Mouse (Mus musculus) ovary, postnatal 36 days (tissue): ENCODE measurements at regions not wholly inside any gene's neighbourhood (a gene's known extent, or its start where the extent isn't known, plus 50 kb on each side); places are given as distances from the start of the nearest gene placed in this dataset.
"Not testable (repeated sequence)": the region's sequence is repeated elsewhere in the genome, so short reads cannot be mapped to it uniquely, and the experiment has no call there.

Experiments
- DNase-seq: peaks from one replicate; pipeline ENCODE4 v3.0.0; 2022; ENCODE audit warnings: low spot score, mixed read lengths

GRCm38 (mm10) chr16:58155538-58155937 lies 252.7 kb upstream of the Dcbld2 start:
- no peak for DNase-seq

GRCm38 (mm10) chr16:58178744-58179401 lies 229.4 kb upstream of the Dcbld2 start:
- DNase-seq, result no peak

GRCm38 (mm10) chr16:58179981-58180380 lies 228.3 kb upstream of the Dcbld2 start:
- not testable (repeated sequence) for DNase-seq

GRCm38 (mm10) chr16:58194619-58195497 lies 213.4 kb upstream of the Dcbld2 start:
- no peak for DNase-seq

GRCm38 (mm10) chr16:58211872-58212271 lies 196.4 kb upstream of the Dcbld2 start:
- DNase-seq, result no peak

GRCm38 (mm10) chr16:58234686-58235085 lies 173.6 kb upstream of the Dcbld2 start:
- no peak for DNase-seq

GRCm38 (mm10) chr16:58236857-58237256 lies 171.4 kb upstream of the Dcbld2 start:
- DNase-seq, result no peak

GRCm38 (mm10) chr16:58276281-58276680 lies 132.0 kb upstream of the Dcbld2 start:
- DNase-seq, result no peak

- DNase-seq, result no peak
Observed at GRCm38 (mm10) chr16:58281474-58281873, 126.8 kb upstream of the Dcbld2 start.

- DNase-seq, result no peak
Observed at GRCm38 (mm10) chr16:58294457-58294856, 113.8 kb upstream of the Dcbld2 start.

GRCm38 (mm10) chr16:58295128-58295527 lies 113.1 kb upstream of the Dcbld2 start:
- no peak for DNase-seq

- peak; percentile 13 for DNase-seq
Observed at GRCm38 (mm10) chr16:58299495-58299894, 108.7 kb upstream of the Dcbld2 start.

- no peak for DNase-seq
Observed at GRCm38 (mm10) chr16:58300098-58300497, 108.1 kb upstream of the Dcbld2 start.

- DNase-seq, result no peak
Observed at GRCm38 (mm10) chr16:58303555-58303954, 104.7 kb upstream of the Dcbld2 start.

- DNase-seq, result no peak
Observed at GRCm38 (mm10) chr16:58316889-58317455, 91.3 kb upstream of the Dcbld2 start.

GRCm38 (mm10) chr16:58331087-58331486 lies 77.2 kb upstream of the Dcbld2 start:
- DNase-seq, result no peak

- no peak for DNase-seq
Observed at GRCm38 (mm10) chr16:58343921-58344320, 64.3 kb upstream of the Dcbld2 start.

- DNase-seq, result no peak
Observed at GRCm38 (mm10) chr16:58349354-58349753, 58.9 kb upstream of the Dcbld2 start.

GRCm38 (mm10) chr16:58349802-58350201 lies 58.4 kb upstream of the Dcbld2 start:
- no peak for DNase-seq

GRCm38 (mm10) chr16:58352156-58352555 lies 56.1 kb upstream of the Dcbld2 start:
- DNase-seq, result no peak

GRCm38 (mm10) chr16:58354551-58354950 lies 53.7 kb upstream of the Dcbld2 start:
- DNase-seq, result peak; percentile 19
